Mouse (Mus musculus) c-Kit-positive CD71-negative TER-119-negative erythroid progenitor cells, embryonic 14.5 days (primary cell): ENCODE results near the gene Mapk10.
A peak's percentile ranks its signal among the peaks of the same experiment; 100 is the strongest.
"Not testable (repeated sequence)": the region's sequence is repeated elsewhere in the genome, so short reads cannot be mapped to it uniquely, and the experiment has no call there.

Experiments
- DNase-seq: peaks from one replicate; pipeline ENCODE4 v3.0.0-alpha.2; 2013; ENCODE audit warnings: low read depth

The Mapk10 gene

DNA sequence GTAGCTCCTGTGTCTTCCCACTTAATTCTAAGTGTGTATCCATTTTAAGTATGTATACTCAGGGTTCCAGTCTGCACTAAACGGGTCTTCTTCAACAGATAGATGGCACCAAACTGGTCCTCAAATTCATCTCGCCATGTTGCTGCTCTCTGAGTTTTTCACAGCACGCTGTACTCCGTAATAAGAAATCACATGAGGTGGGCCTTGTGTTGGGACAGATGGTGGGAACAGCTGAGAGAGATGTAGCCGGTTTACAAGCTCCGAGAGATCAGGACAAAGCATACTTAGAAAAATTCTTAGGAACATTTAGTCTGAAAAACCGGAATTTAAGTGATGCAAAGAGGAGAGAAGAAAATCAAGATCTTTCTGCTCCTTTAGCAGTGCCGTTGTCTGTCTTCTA is 257.7 kb downstream of the Mapk10 start:
- no peak for DNase-seq

DNA sequence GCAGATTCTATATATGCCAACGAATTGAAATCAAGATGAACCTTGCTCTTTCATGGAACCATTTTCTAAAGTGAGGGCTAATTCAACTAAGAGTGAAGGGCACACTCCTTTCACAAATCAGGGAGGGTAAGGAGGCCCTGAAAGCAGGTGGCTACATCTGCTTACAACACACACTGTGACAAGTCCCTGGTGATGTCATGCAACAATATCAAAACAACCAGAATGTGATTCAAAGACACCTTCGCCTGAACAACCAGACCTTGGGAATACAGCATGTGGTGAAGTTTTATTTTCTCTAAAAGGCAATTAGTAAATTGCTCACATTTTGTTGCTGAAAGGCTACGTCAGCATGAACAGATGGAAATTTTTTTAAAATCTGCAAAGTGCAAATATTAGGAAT is 258.2 kb downstream of the Mapk10 start:
- DNase-seq, result no peak

DNA sequence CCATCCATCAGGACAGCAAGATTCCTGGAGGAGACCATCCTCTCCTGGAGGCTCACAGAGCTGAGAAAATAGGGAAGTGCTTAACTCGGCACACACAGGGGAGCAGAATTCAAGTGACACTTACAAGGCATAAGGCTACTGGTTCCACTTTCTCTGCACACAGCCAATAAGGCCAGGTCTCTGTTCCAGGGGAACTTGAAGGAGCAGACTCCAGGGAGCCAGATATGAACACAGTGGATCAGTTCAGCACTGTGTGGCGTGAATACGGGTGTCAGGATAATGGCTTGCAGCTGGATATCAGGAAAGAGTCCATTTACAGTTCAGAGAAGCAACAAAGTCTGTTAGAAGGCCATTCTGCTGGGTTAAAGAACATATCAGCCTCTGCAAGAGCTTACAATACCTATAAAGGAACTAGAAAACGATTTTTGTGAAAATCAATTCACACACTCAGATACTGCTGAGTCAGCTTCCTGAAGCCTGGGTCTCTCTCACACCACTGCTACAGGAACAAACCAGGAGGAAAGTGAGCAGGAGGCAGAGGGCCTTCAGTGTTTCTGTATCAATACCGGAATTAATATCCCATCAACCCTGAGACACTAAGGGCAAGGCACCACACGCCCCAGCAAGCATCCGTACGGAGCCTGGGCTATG is 263.9 kb downstream of the Mapk10 start:
- no peak for DNase-seq

DNA sequence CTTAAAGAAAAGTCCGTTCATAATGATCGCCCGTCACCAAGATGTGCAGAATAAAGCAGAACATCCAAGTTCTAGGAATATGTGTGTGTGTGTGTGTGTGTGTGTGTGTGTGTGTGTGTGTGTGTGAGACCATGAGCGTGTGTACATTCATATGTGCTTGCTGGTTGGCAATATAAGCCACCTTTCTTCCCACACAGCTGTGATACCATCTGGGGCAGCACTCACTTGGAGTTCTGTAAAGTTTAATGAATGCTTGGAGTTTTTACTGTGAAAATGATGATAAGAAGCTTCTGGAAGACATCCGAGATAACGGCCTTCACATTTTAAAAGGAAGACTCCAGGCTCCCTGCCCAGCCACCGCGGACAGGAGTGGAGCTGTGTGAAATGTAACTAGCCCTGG is 264.5 kb downstream of the Mapk10 start:
- no peak for DNase-seq

DNA sequence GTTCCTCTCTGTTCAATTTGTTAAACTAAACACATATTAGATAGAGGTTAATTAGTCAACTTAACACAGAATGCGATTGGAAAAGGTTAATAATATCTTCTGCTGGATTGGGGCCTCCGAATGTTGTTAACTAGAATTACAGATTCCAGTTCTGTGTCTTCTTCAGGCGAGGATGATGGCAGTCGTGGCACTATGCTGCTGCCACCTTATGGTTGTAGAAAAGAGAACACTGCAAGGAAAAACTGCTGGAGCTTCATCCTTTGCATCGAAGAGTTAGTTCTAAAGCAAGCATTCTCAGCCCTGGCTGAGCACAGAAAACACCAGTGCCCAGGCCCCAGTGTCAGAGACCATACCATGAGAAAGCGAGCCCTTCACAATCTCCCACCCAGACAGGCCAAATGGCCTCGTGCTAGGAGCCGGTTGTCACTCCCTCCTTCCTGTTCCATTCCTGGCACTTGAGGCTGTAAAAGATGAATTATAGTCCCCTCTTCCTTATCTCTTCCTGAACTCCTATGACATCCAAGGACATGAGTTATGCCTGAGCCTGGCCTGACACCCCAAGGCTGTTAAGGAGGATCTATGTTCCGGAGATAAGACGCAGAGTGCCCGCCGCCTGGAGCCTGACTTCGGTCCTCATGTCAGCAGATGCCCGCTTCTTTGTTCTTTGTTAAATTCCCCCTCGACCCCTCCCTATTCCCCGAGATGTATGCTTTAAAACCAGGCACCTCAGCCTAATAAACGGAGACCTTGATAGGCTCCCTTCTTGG is 267.1 kb downstream of the Mapk10 start:
- not testable (repeated sequence) for DNase-seq

DNA sequence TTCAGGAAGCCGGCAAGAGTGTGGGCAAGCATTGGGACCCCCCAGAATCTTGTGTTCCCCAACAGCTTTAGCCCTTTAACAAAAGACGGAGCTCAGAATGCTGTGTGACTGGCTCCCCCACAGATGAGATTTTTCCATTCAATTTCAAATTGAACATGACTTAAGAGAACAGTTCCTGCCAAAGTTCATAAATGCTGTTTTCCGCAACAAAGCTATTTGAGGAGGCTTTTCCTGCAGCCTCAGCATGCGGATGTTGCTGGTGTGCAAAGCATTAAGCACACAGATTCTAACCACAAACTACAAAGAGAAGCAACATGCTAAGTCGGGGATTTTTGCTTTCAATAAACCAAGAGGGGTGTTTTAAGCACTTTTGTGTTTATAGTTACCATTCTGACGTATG is 281.0 kb downstream of the Mapk10 start:
- no peak for DNase-seq

DNA sequence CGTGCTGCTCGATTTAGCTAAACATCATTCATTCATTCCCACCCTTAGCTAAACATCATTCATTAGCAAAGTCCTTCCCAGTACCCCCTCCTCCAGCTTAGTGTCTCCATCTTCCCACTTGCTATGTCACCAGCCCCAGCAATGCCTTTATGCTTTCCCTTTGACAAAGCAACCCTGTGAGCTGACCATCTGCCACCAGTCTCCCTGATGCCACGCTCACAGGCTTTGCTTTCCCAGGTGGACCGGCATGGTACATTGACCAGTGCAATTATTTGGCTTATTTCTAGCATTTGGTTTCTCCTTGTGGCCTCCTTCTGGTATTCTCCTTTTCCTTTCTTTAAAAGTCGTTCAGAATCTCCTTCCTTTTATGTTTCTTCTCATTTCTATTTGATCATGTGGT is 284.3 kb downstream of the Mapk10 start:
- no peak for DNase-seq

DNA sequence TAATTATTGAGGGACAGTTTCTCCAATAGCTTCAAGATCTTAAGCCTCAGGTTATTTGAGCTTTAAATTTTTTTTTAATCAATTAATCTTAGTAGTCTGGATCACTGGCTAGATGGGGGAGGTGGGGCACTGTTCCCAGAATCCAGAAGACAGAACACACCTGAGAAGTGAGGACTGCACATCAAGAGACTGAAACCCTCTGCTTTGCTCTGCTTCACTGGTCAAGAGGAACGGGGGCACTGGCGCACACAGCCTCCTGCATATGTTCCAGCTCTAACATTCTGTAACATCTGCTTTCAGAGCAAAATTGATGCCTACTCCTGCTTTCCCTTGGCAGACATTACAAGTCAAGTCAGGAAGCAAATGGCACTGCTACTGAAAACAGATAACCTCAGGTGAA is 290.9 kb downstream of the Mapk10 start:
- DNase-seq, result no peak

DNA sequence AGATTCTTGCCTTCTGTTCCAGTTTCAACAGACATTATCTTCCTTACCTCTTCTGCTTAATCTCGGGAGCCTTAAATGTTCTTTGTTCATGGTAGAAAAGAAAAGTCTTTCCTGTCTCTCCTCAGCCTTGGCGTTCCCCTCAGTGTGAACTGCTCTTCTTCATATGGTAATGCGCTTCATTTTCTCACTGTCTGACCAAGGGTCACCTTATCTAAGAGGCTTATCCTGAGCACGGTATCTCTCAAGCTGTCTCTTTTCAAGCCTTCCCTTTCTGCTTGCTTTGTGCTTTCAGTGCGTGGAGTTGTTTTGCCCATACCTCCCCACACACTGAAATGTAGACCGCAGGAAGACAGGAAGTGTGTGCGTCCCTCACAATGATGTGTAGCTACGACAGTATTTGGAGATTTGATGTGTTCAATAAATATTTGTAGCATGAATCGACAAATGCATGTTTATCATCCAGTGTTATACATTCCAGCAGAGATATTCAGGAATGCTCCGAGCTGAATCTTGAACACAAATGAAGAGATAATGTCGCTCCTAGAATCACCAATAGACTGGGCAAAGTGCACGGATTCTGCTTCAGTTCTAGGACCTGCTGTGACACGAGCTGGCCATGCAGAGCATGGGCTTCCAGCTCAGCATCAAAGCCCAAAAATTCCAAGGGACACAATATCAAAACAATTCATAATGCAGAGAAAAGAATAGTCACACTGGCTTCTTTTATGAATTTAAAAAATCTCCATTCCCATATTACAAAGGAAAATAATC is 305.5 kb downstream of the Mapk10 start:
- DNase-seq, result no peak

DNA sequence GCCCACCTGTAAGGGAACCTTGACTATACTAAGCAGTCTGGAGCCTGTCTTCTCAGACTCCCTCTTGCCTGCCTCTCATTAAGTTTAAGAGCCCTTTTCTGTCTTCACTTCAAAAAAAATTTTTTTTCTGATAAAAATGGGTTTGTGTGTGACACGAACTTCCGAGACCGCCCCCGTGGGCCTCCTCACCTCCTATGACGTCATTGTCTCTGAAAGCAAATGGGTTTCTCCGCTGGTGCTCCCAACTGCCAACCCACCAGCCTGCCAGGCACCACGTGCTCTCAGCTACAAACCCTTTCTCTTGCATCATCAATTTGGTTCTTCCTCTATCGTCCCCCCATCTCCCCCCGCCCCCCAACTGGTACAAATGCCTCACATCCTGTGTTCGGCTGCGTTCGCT is 307.1 kb downstream of the Mapk10 start:
- no peak for DNase-seq

DNA sequence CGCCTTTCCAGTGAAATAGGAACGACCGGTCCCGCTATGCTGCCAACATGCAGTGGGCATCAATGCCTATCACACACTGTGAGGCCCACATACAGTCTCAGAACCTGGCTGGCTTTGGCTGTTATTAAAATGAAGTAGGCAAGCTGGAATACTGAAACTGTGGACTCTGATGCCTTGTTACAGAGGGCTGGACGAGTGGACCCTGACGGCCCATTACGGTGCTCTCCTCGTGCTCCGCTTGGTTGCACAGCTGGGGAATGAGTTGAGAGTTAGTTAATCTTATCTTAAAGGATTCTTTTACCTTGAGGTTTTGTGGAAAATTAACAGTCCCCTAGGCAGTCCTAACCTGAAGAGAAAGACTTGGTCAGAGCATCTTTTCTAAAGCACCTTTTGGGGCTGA is 307.6 kb downstream of the Mapk10 start:
- no peak for DNase-seq

DNA sequence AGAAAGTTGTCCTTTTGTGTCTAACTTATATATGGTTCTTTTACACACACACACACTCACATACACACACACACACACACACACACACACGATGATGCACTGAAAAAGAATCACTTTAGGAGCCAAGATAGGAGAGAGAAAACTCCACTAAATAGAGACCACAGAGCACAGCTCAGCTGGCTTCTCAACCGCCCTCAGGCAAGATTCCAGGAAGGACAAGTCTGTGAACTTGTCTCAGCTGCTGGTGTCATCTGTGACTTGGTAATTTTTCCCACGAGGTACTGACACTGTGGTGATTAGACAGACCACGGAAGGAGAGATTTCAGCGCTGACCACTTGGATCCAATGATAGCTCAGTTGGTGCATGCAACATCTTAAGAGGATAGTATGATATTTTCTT is 310.0 kb downstream of the Mapk10 start:
- no peak for DNase-seq

DNA sequence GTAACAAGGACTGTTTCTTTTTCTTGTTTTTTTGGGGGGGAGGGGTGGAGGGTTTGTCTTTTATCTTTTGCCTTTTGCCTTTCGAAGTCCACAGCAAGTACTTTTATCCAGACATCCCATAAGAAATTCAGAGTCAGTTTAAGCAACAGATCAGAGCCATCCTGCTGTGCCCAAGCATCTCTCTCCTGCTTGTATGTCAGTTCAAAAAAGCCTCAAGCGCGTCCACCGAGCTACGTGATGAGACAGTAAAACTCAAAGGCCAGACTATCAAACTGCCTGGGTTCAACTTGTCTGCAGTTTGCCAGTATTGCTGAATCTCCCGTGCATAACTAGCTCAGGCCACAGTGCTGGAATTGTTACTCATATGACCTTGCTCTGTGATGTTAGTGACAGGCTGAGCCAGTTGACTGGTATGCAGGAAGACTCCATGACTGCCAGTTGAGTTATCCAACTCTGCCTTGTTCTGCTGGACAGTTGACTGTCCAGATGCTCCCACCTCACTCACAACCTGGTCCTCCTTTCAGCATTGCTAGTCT is 311.4 kb downstream of the Mapk10 start:
- DNase-seq, result no peak

DNA sequence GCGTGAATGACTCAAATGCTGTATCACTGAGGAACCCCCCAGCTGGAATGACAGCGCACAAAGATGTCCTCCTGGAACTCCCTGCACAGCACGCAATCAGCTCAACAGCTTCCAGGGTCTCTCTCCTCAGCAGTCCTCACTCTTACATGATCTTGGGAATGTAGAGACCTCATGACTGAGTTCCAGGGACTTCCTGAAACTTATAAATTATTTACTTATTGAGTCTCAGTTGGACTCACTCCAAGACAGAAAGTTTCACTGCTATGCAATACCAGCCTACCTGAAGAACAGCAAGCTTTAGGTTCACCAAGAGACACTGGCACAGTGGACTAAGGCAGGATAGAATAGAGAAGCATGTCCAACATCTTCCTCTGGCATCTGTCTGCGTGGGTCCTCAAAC is 312.8 kb downstream of the Mapk10 start:
- no peak for DNase-seq

DNA sequence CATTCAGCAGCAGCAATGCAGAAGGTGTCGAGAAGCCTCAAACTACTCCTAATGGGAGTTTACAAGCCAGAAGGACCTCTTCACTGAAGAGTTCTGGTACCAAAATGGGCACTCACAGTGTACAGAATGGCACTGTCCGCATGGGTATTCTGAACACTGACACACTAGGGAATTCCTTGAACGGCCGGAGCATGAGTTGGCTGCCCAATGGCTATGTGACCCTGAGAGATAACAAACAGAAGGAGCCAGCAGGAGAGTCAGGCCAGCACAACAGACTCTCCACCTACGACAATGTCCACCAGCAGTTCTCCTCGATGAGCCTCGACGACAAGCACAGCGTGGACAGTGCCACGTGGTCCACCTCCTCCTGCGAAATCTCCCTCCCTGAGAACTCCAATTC is 318.9 kb downstream of the Mapk10 start:
- DNase-seq, result no peak

DNA sequence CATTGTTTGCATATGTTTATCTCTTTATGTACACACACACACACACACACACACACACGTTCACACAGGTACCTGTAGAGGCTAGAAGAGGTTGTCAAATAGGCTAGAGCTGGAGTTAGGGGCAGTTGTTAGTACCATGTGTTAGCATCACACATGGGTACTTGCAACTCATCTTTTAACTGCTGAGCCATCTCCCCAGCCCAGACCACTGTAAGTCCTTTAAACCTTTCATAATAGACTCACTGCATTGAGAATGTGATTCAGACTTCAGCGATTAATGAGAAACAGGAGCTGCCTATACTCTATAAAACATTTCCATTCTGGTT is 322.0 kb downstream of the Mapk10 start:
- no peak for DNase-seq

DNA sequence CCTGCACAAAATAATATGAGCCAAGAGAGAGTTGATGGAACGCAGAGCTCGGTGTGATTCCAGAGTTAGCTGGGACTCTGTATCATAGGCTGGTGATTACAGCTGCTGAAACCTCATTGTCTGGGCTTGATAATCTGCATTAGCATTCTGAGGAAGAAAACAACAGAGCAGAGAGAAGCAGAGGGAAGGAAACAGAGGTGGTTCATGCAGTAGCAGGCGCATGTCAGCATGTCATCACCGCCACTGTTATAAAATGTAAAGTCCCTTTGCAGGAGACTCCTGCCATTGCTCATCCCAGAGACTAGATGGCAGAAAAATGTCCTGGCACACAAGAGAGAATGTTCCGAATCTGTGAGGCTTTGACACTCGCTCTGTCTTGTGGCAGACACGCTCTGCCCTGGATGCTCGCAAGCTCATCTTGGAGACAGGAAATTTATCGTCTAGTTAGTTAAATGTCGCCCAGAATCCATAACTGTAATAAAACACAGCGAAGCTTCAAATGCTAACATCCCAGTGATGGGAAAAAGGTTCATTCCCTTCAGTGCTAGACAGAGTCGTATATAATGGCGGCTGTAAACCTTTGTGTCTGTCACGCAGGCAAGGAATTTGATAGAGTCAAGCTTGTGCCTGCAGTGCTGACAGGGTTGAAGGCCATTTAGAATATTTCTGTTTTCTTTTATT is 322.5 kb downstream of the Mapk10 start:
- DNase-seq, result no peak

DNA sequence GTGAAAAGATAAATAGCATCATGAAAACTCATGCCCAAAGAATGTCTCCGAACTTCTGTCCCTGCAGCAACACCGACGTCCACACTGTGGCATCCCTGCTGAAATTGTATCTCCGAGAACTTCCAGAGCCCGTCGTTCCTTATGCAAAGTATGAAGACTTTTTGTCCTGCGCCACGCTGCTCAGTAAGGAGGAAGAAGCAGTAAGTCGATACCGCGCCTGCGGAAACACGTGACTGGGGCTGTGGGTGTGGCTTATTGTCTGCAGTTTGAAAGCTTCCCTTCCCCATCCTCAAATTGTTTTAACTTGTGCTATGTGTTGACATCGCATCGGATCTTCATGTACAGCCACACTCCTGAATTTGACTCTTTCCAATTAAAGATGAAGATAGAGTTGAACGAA is 335.5 kb downstream of the Mapk10 start:
- no peak for DNase-seq

DNA sequence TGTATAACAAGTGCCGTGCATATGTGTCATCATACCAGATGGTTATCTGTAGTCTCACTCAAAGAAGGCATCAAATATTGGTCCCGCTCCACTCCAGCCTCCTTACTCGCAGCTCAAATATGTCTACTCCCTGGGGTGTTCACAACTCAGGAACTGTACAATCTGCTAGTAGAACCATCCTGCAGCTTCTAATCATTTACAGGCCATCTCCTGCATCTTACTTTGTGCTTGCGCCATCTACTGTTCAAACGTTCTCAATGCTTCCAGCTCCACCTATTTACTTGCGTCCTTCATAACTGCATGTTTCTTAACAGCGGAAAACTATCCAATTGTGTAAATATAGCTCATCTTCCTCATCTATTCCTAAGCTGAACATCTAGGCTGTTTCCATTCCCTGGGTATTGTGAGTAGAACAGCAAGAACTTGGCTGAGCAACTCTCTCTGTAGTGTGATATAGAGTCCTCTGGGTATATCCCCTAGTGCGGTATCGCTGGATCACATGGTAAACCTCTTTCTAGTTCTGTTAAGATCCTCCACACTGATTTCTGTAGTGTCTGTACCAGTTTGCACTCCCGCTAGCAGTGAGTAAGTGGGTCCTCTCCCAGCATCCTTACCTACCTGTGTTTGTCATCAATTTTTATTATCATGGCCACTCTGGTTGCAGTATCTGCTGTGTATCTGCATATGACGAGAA is 336.4 kb downstream of the Mapk10 start:
- peak; percentile 29 for DNase-seq

DNA sequence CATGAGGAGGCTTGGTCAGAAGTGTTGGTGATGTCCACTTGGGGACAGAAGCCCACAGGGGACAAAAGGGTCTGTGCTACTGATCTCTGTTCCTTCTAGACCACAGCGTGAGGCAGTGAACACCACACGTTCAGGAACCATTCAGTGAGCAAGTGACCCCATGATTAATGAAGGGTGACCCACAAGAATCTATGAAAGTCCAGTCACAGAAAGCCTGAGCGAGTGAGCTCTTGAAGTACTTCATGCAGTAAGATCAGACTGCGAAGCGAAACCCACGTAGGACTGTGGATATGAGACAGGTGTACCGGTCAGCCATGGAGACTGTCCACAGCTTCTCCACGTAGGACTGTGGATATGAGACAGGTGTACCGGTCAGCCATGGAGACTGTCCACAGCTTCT is 338.1 kb downstream of the Mapk10 start:
- not testable (repeated sequence) for DNase-seq

DNA sequence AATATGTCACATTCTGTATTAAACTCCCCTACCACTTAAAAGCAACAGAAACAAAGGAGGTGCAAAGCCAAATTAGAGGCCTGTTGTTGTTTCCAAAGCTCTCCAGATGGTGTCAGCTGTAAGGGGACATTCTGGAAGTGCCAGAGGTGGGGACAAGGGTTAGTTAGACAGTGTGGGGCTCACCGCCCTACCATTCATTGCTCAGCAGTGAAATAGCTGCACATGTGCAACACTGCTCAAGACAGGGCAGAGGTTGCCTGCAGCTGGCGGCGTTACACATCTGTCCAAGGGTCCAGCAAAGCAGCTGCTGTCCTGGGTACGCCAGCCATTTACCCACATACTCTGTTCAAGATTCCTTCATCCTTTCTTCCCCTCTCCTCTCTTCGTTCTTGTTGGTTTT is 342.9 kb downstream of the Mapk10 start:
- DNase-seq, result no peak

DNA sequence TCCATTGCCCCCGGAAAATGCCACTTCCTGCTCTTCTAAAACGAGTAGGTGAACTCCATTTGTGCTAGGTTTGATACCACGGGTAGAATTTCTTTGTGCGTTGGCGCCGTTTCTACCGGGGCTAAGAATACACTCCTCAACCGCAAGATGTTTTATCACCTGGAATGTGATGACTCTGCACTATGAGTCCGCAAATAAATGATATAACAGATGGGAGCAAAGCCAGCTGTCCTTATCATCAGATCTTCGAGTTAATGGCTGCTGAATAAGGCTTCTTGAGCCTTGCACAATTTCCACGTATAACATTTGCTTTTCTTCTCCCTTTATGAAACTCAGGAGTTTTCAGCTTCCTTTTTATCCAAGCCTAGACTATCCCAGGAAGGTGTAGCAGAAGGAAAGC is 351.4 kb downstream of the Mapk10 start:
- no peak for DNase-seq
